Mouse (Mus musculus) kidney, adult 2 months (tissue): Measurements from ENCODE around the gene Cnn3. TPM values are rescaled to one million over a fixed set of nuclear protein-coding genes. Genes with fewer than 3 reads are reported as not detected.

Experiments
- DNase-seq: peaks from one replicate; pipeline ENCODE4 v3.0.0; 2021
- H3K27ac ChIP-seq: fragments of 200-500 bp; 2 replicates; pipeline ENCODE4 v1.5.1; 2012; ENCODE audit warnings: low read depth, low read length, control low read depth, inconsistent platforms; ENCODE audit not compliant: insufficient read depth
- H3K27me3 ChIP-seq: fragments of 200-500 bp; replicated peaks from 2 replicates; pipeline ENCODE4 v1.6.1; 2012; ENCODE audit warnings: mild to moderate bottlenecking, moderate library complexity, low read length, inconsistent platforms; ENCODE audit not compliant: control insufficient read depth, insufficient read depth
- H3K36me3 ChIP-seq: fragments of 200-500 bp; 2 replicates; pipeline ENCODE4 v1.6.1; 2012; ENCODE audit warnings: mild to moderate bottlenecking, moderate library complexity, low read length, inconsistent platforms; ENCODE audit not compliant: control insufficient read depth, insufficient read depth
- H3K4me1 ChIP-seq: fragments of 200-500 bp; 2 replicates; pipeline ENCODE4 v1.6.1; 2011; ENCODE audit warnings: low read length; ENCODE audit not compliant: control insufficient read depth, insufficient read depth
- H3K4me3 ChIP-seq: fragments of 200-500 bp; 2 replicates; pipeline ENCODE4 v1.5.1; 2011; ENCODE audit warnings: mild to moderate bottlenecking, low read depth, low read length, control low read depth; ENCODE audit not compliant: insufficient read depth
- CTCF ChIP-seq: fragments of 200-500 bp; conservative IDR thresholded peaks from 2 replicates; pipeline ENCODE4 v1.5.1; 2011; ENCODE audit warnings: low read depth, mild to moderate bottlenecking, control low read depth, low read length, moderate library complexity, mixed read lengths; ENCODE audit not compliant: insufficient read depth, insufficient read length
- POLR2A ChIP-seq: fragments of 200-500 bp; IDR thresholded peaks from one replicate; pipeline ENCODE4 v1.6.1; 2011; ENCODE audit warnings: low read depth, low read length, control low read depth
- WGBS: fragments of 180-500 bp; shearing (Covaris S2); methylation state at CpG from one replicate; pipeline ENCODE4 v1.1.7; 2018; 5-methylcytosine and 5-hydroxymethylcytosine counted together
- polyA plus RNA-seq: library from polyadenylated mRNA; depleted of rRNA; stranded (reverse); fragments of >200 nt; gene quantifications from 2 replicates; pipeline ENCODE4 v1.2.3, GENCODE M21; 2012

Cnn3 gene
- polyA plus RNA-seq, 1 experiment: 253 TPM

GRCm38 (mm10) chr3:121483266-121484161 is 57.2 kb downstream of the Cnn3 start:
- 49% methylated on average over 25 of the region's 25 CpGs for WGBS
- TF ChIP-seq CTCF (no peak), POLR2A (no peak)
- DNase-seq: no peak

GRCm38 (mm10) chr3:121485201-121485600 is 58.9 kb downstream of the Cnn3 start:
- TF ChIP-seq POLR2A (no peak), CTCF (no peak)
- WGBS: 88% methylated on average over 2 of the region's 2 CpGs
- no peak overlapping the region for H3K27ac ChIP-seq
- peaks cover 5% of the 10 kb centered on the region; the same call in 1 of the 2 replicates for H3K4me1 ChIP-seq
- no peak overlapping the region for H3K4me3 ChIP-seq
- no peak for DNase-seq
- H3K27me3 ChIP-seq: no peaks in the 10 kb centered on the region
- H3K36me3 ChIP-seq: no peaks in the 10 kb centered on the region

More at GRCm38 (mm10) chr3:121483266-121484161, 57.2 kb downstream of the Cnn3 start:
- H3K4me1 ChIP-seq: no peaks in the 10 kb centered on the region
- no peaks in the 10 kb centered on the region for H3K27me3 ChIP-seq
- H3K36me3 ChIP-seq: no peaks in the 10 kb centered on the region
- no peak overlapping the region for H3K27ac ChIP-seq
- H3K4me3 ChIP-seq: no peak overlapping the region

DNA sequence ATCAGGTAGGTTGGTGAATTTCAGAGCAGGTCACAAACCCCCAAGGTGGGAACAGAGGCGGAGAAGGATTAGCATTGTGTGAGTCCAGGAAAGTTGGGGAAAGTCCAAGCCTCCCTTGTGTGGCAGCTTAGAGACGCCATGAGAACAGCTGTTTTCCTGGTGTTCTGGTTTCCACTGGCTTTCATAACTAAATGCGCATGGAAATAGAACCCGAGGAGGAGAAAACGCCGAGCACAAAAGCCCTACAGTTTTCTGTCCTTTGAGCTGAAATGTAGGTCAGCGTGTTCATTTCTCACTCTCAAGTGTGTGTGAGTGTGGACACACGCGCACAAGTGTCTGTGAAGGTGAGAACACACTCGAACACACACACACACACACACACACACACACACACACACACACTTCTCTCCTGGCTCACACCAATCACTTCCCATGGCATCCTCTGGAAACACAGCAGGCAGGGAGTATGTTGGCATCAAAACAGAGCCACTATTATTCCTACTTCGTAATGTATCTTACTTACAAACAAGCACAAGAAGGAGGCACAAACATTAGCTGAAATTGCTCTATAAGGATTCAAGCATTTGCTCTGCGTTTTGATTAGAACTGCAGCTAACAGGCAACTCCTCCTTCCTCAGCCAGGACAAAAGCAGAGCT is 63.3 kb downstream of the Cnn3 start:
- Histone ChIP-seq H3K4me3 (no peak overlapping the region), H3K27ac (peak overlapping the region; percentile 79), H3K36me3 (no peaks in the 10 kb centered on the region), H3K27me3 (no peaks in the 10 kb centered on the region), H3K4me1 (peaks cover 18% of the 10 kb centered on the region)
- peak; percentile 48 for DNase-seq
- WGBS: 66% methylated on average over 12 of the region's 12 CpGs
- TF ChIP-seq POLR2A (no peak), CTCF (no peak)

DNA sequence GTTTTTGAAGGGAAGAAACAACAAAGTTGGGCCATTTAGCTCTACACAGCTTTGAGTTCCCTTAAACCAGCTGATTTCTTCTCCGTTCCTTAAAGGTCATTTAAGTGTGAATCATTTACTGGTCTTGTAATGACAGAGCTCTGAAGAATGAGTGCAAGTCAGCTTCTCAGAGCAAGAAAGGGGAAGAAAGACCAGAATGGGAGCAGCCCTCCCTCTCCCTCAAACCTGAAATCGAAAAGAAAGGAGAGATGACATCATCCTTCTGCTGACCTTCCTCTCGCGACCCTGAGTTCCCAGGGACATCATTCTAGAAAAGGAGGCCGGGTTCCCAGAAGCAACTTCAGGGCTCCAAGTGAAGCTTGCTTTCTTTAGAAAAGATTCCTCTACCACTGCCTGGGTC is 64.6 kb downstream of the Cnn3 start:
- DNase-seq: peak; percentile 22
- Histone ChIP-seq H3K4me3 (no peak overlapping the region), H3K4me1 (peaks cover 18% of the 10 kb centered on the region), H3K27ac (peak overlapping the region; percentile 46; the same call in 1 of the 2 replicates), H3K36me3 (no peaks in the 10 kb centered on the region), H3K27me3 (no peaks in the 10 kb centered on the region)
- WGBS: 27% methylated on average over 5 of the region's 5 CpGs
- TF ChIP-seq CTCF (no peak), POLR2A (no peak)

GRCm38 (mm10) chr3:121492026-121492425 is 65.7 kb downstream of the Cnn3 start:
- Histone ChIP-seq H3K4me3 (no peak overlapping the region), H3K27me3 (no peaks in the 10 kb centered on the region), H3K27ac (no peak overlapping the region), H3K4me1 (peaks cover 18% of the 10 kb centered on the region), H3K36me3 (no peaks in the 10 kb centered on the region)
- TF ChIP-seq CTCF (no peak), POLR2A (no peak)
- no peak for DNase-seq
- 72% methylated on average over 5 of the region's 5 CpGs for WGBS

DNA sequence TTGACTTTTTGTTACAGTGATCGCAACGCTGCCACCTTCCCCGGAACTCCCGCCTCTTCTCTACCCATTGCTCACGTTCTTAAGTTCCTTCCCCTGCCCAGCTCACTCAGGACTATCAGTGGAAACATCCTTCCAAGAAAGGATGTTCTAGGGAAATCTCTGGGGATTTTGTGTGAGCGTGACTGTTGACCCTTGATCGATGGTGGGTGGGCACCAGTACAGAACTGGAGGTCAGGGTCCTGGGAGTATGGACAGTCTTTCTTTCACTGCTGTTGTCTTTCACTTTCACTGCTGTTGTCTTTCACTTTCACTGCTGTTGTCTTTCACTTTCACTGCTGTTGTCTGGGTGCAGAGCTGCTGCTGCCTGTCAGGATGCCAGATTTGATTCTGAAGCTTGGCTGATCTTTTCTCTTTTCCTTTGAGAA is 67.7 kb downstream of the Cnn3 start:
- no peak for TF ChIP-seq CTCF
- no peak for TF ChIP-seq POLR2A
- peak; percentile 8 for DNase-seq
- Histone ChIP-seq H3K27me3 (no peaks in the 10 kb centered on the region), H3K4me3 (0 out of 2 replicates have a peak overlapping the region, but pooled peaks have one; percentile 14), H3K27ac (no peak overlapping the region), H3K4me1 (peaks cover 18% of the 10 kb centered on the region), H3K36me3 (no peaks in the 10 kb centered on the region)
- WGBS: 49% methylated on average over 7 of the region's 7 CpGs

GRCm38 (mm10) chr3:121500225-121500624 is 73.9 kb downstream of the Cnn3 start:
- Histone ChIP-seq H3K27ac (no peak overlapping the region), H3K4me1 (no peaks in the 10 kb centered on the region), H3K27me3 (no peaks in the 10 kb centered on the region), H3K36me3 (no peaks in the 10 kb centered on the region), H3K4me3 (no peak overlapping the region)
- peak; percentile 79 for DNase-seq
- WGBS: 40% methylated on average over 10 of the region's 10 CpGs
- peak; percentile 98 for TF ChIP-seq CTCF
- TF ChIP-seq POLR2A: no peak
